Mouse (Mus musculus) thymus, postnatal 4 days (tissue): Measurements from ENCODE around the gene Cdh8.

Experiments used
- DNase-seq: peaks from one replicate; pipeline ENCODE4 v3.0.0; 2021

Gene Cdh8

DNA sequence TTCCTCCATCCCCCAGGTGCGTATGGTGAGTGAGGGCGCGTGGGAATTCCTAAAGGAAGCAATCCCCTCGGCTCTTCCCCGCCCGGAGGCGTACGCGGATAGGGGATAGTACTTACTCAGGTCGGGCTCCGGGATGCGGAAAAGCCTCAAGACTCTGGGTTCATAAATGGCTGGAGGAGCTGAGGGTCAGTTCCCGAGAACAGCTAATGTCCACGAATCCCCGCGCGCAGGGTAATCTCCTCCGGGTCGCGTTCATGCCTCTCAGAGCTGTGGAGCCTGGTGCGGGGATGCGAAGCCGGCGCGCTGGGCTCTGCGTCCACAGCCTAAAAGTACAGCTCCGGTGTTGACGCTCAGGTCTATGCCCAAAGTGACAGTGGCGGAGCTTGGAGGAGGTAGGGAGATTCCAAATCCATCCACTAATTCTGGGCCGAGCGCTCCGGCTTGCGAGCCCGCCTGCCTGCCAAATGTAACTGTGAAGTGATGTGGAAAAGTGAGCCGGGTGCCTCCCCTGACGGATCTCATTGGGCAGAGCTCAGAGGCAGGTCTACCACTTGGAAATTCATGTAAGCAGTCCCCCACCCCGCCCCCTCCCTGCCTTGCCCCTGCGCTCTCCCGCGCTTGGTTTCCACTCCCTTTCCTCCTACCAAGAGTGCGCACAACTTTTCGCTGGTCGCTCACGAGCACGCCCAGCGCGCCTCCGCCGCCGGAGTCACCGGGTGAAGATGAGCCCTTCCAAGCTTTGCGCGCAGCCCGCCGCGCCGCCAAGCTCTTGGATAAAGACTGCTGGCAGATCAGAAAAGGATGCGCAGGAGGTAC lies at the start of gene Cdh8:
TSS of gene Cdh8 (minus strand) at position 506 of the 816 bp plus-strand sequence.
- peak; percentile 8 for DNase-seq

GRCm38 (mm10) chr8:99446506-99446905 lies 30.2 kb upstream of the Cdh8 start:
- no peak for DNase-seq

DNA sequence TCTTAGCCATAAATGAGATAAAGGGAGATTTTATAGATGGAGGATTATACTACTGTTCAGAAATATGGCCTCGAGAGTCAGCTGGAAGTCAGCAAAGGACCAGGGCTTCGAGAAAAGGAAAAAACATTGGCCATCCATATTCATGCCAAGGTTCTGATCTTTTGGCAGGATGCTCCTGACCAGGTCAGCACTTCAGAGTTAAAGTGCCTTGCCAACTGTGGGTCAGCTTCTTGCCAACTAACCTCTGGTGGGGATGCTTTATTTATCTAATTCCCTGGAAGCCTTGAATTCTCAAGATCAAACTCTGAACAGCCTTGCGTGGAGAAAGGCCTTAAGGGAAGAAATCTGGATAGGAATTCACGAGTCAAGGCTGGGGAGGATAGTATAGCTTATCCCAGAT lies 9.6 kb upstream of the Cdh8 start:
- DNase-seq: no peak

DNA sequence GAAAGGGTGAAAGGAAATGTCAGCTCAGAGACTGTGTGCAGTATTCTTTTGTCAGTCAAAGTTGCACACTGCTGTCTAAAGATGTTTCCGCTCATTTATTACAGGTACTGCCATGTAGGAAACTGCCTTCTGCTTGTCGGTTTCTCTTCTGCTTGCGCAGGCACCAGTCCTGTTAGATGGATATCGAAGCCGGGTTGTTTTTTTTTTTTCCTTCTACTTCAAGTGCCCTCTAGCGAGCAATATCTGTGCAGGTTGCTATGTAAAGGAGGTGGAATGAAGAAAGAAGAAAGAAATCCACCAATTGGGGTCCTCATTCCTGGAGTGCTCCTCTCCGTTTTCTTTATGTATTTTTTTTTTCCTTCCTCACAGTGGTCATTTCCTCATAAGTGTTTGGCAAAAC lies 5.2 kb upstream of the Cdh8 start:
- no peak for DNase-seq

DNA sequence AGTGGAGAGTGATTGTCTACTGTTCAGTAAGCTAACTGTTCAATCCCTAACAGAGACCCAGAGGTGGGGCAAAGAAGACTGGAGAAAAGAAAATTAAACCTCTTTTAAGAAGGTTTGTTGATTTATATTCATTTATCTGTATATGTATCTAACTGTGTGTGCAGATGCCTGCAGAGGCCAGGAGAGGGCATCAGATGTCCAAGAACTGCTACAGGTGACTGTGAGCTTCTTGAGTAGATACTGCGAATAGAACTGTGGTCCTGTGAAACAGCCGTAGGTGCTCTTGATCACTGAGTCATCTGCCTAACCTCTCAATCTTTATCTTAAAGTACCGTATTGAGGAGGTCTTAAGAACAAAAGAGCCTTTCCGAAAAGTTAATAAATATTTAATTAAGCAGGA lies 3.5 kb upstream of the Cdh8 start:
- no peak for DNase-seq

GRCm38 (mm10) chr8:99417456-99417855 lies 1.2 kb upstream of the Cdh8 start:
- DNase-seq: no peak

DNA sequence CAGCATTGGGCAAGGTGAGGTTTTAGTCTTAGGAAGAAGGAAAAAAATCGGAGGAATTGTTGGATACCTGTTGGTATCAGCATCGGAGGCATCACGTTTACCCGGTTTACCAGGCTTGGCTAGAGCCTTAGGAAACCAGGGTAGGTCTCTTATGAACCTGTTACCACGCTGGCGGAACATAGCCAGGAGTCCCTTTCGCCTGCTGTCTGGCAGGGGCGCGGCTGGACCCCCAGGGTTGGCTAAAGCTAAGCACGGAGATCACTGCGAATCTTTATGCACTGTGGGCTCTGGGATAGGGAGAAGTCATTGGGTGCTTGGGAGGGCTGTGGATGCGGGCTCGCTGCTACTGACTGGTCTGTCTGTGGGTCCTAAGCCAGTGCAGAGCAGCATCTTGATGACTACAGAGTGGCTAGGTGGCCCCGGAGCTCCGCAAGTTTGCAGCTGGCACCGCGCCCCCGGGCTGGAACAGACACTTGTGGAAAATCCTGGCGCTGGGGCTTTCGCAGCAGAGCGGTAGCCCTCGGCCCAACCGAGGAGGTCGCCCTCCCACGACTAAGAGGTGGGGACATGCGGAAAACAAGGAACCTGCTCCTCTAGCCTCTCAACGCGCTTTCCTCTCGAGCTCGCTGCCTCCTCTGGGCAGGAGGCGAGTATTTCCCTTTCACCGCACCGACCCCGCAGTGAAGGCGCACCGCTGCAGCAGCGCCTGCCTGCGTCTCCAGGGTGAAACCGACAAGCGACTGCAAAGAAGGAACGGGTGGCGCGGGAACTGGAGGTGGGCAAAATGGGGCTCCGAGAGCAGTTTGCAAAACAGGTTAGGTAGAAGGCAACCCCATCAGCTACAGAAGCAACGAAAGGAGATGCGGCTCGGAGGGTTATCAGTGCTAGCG lies 950 bp downstream of the Cdh8 start:
- peak; percentile 4 for DNase-seq

DNA sequence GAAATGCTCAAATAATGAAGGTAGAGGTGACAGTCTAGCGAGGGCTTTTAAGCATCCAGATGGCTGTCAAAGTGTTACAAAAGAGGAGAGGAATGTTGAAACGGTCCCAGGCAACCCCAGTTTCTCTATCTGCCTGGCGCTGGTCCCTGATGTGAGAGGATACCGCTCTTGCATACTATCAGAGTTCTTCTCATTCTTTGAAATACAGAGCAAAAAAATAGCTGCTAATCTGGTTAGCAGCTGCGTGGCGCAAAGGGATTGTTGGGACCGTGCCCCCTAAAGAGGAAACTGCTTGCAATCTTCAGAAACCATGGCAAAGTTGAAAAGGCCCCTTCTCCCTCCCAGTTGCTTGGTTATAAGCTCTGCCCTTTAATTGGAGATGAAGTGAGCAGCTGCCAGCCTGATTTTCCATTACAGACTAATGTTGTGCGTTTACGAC lies 1.8 kb downstream of the Cdh8 start:
- no peak for DNase-seq

- no peak for DNase-seq
Observed at GRCm38 (mm10) chr8:99413877-99414482, 2.3 kb downstream of the Cdh8 start.

- no peak for DNase-seq
Observed at GRCm38 (mm10) chr8:99393908-99394307, 22.4 kb downstream of the Cdh8 start.

DNA sequence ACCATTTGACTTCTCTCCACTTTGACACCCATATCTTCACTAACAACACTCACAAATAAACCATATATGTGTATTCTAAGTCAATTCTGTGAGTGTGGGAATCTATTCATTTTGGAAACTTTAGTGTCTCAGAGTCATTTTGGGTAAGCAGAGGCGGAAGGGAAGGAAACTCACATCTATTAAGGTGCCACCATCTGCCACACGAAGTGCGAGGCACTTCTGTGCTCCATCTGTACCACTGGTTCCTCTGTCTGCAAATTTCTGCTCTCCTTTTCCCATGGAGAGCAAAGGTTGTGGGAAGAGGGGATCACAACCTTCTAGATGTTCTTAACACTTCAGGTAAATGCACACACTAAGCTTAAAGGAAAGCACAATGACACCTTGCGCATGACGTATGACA lies 46.2 kb downstream of the Cdh8 start:
- DNase-seq: no peak

GRCm38 (mm10) chr8:99369166-99369565 lies 47.1 kb downstream of the Cdh8 start:
- DNase-seq: no peak

DNA sequence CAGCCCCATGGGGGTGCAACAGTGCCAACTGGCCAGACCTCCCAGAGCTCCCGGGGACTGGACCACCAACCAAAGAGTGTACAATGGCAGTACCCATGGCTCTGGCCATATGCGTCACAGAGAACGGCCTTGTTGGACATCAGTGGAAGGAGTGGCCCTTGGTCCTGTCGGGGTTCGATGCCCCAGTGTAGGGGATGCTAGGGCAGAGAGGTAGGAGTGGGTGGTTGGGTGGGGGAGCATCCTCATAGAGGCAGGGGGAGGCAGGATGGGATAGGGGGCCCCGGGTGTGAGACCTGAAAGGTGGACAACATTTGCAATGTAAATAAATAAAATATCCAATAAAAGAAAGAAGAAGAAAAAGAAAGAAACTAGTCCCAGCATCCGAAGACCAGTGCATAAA lies 47.8 kb downstream of the Cdh8 start:
- no peak for DNase-seq

- no peak for DNase-seq
Observed at GRCm38 (mm10) chr8:99353923-99354322, 62.3 kb downstream of the Cdh8 start.

DNA sequence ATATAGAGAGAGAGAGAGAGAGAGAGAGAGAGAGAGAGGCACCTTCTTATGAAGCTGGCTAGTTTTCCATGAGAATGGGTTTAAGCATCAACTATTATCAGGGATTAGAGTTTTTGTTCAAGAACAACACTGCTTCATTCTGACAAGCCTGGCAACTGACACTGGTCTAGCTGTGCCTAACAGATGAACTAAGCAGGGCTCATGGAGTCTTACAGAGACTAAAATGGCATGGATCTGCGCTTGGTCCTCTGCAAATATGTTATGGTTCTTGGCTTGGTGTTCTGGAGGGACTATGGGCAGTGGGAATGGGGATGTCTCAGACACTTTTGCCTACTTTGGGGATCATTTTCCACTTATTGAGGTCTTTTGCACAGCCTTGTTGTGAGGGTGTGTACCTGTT lies 63.0 kb downstream of the Cdh8 start:
- DNase-seq: no peak

- no peak for DNase-seq
Observed at GRCm38 (mm10) chr8:99349456-99349855, 66.8 kb downstream of the Cdh8 start.

DNA sequence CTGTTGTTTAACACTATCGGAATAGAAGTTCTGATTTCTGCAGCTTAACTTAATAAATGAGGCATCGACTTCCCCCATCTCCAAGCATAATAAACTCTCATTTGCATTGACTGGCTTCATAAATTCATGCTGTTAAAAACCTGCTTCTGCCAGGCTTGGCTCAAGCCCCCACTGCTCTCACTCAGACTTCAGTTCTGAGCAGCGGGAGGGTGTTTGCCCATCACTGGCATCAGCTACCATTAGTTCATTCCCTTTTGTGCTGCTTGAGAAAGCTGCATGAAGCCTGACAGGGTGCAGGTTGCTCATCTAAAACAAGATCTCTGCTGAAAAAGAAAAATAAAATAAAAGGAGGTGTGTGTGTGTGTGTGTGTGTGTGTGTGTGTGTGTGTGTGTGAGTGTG lies 67.7 kb downstream of the Cdh8 start:
- no peak for DNase-seq

GRCm38 (mm10) chr8:99339310-99339709 lies 77.0 kb downstream of the Cdh8 start:
- DNase-seq: no peak

- no peak for DNase-seq
Observed at GRCm38 (mm10) chr8:99327559-99327958, 88.7 kb downstream of the Cdh8 start.

GRCm38 (mm10) chr8:99314561-99314960 lies 101.7 kb downstream of the Cdh8 start:
- DNase-seq: no peak

- no peak for DNase-seq
Observed at GRCm38 (mm10) chr8:99304184-99304583, 112.1 kb downstream of the Cdh8 start.

- no peak for DNase-seq
Observed at GRCm38 (mm10) chr8:99290201-99290600, 126.1 kb downstream of the Cdh8 start.

GRCm38 (mm10) chr8:99285103-99285502 lies 131.2 kb downstream of the Cdh8 start:
- no peak for DNase-seq

GRCm38 (mm10) chr8:99280375-99280774 lies 135.9 kb downstream of the Cdh8 start:
- no peak for DNase-seq
